Mouse (Mus musculus): ENCODE measurements at regions not wholly inside any gene's neighbourhood (a gene's known extent, or its start where the extent isn't known, plus 50 kb on each side); places are given as distances from the start of the nearest gene placed in this dataset.

DNA sequence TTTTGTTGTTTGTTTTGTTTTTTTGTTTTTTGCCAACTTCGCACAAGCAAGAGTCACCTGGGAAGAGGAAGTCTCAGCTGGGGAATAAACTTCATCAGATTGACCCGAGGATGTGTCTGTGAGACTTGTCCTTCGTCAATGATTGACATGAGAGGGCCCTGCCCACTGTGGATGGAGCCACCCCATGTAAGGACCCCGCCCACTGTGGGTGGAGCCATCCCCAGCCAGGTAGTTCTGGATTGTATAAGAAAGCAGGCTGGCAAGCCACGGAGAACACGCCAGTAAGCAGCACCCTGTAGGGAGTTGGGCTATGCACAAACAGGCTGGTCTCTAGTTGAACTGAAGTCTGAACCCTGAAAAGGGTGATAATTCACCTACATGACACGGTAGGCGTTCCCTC, 294.1 kb upstream of the Sdk2 start:
- no peak overlapping the region for H3K9ac ChIP-seq
- no peaks in the 10 kb centered on the region for H3K9me3 ChIP-seq
- no peaks in the 10 kb centered on the region for H3K4me1 ChIP-seq
- no peak overlapping the region for H3K4me3 ChIP-seq
- H3K27me3 ChIP-seq, result no peaks in the 10 kb centered on the region
- WGBS, result 80% methylated on average over 8 of the region's 8 CpGs
- no peaks in the 10 kb centered on the region for H3K36me3 ChIP-seq
- no peak overlapping the region for H3K4me2 ChIP-seq (replicated peaks)
- no peak overlapping the region for H3K27ac ChIP-seq
- no peak for ATAC-seq (ENCODE audit: insufficient number of reproducible peaks, insufficient read depth, low FRiP score, low TSS enrichment)

DNA sequence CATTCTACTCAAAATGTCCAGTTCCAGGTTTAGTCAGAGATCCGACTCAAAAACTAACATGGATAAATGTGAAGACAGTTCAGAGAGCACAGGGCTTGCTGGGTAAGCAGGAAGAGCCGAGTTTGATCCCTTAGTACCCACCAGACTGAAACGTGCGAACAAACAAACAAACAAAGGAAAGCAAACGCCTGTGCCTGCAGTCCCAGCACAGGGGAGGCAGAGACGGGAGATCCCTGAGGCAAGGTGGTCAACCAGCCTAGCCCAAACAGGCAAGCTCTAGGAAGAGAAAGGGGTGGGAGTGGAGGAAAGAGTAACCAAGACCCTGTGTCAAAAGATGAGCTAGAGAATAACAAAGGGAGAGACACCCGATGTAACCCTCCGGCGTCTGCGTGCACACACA, 293.5 kb upstream of the Sdk2 start:
- H3K9ac ChIP-seq, result no peak overlapping the region
- H3K27me3 ChIP-seq, result no peaks in the 10 kb centered on the region
- no peaks in the 10 kb centered on the region for H3K36me3 ChIP-seq
- no peak overlapping the region for H3K27ac ChIP-seq
- no peaks in the 10 kb centered on the region for H3K4me1 ChIP-seq
- 84% methylated on average over 10 of the region's 10 CpGs for WGBS
- no peak overlapping the region for H3K4me3 ChIP-seq
- H3K4me2 ChIP-seq (replicated peaks), result no peak overlapping the region
- H3K9me3 ChIP-seq, result no peaks in the 10 kb centered on the region
- ATAC-seq (ENCODE audit: insufficient number of reproducible peaks, insufficient read depth, low FRiP score, low TSS enrichment), result no peak

DNA sequence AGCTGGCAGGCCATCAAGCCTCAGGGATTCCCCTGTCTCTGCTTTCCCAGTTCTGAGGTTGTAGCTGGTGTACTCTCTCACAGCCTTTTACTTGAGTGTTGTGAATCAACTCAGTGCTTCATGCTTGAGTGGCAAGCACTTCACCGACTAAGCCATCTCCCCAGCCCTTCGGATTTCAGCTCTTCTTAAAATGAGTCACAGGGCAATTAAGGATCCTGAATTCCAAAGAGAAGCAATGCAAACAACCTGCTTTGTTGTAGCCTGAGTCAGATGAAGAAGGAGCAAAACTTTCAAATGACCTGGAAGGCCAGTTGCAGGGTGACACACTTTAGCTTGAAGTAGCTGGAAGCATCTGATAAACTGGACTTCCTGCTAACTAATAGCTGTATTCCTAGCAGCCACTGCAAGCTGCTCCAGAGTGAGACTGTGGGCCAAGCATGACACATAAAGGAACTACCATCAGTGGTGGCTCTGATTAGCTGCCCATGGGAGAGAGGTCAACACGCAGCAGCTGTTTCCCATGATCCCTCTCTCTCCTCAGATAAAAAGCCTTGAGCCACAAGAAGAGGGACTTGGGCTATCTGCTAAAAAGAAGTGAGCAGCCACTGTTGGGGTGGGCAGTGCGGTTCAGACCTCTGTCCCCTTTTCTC, 285.4 kb upstream of the Sdk2 start:
- H3K4me2 ChIP-seq (replicated peaks), result no peak overlapping the region
- no peak for ATAC-seq (ENCODE audit: insufficient number of reproducible peaks, insufficient read depth, low FRiP score, low TSS enrichment)
- no peaks in the 10 kb centered on the region for H3K27me3 ChIP-seq
- no peaks in the 10 kb centered on the region for H3K4me1 ChIP-seq
- no peaks in the 10 kb centered on the region for H3K36me3 ChIP-seq
- H3K9me3 ChIP-seq, result no peaks in the 10 kb centered on the region
- H3K4me3 ChIP-seq, result no peak overlapping the region
- 62% methylated on average over 4 of the region's 4 CpGs for WGBS
- H3K27ac ChIP-seq, result no peak overlapping the region
- H3K9ac ChIP-seq, result no peak overlapping the region

- Histone ChIP-seq H3K4me1 (0 out of 2 replicates have a peak, but pooled peaks cover 2% of the 10 kb centered on the region), H3K4me3 (no peak overlapping the region), H3K9me3 (no peaks in the 10 kb centered on the region), H3K4me2 (replicated peaks) (no peak overlapping the region), H3K27me3 (no peaks in the 10 kb centered on the region), H3K9ac (no peak overlapping the region), H3K36me3 (no peaks in the 10 kb centered on the region), H3K27ac (no peak overlapping the region)
- no peak for ATAC-seq (ENCODE audit: insufficient number of reproducible peaks, insufficient read depth, low FRiP score, low TSS enrichment)
- WGBS, result 68% methylated on average over 12 of the region's 12 CpGs
Measured at GRCm38 (mm10) chr11:114336839-114337484, 270.1 kb upstream of the Sdk2 start.

DNA sequence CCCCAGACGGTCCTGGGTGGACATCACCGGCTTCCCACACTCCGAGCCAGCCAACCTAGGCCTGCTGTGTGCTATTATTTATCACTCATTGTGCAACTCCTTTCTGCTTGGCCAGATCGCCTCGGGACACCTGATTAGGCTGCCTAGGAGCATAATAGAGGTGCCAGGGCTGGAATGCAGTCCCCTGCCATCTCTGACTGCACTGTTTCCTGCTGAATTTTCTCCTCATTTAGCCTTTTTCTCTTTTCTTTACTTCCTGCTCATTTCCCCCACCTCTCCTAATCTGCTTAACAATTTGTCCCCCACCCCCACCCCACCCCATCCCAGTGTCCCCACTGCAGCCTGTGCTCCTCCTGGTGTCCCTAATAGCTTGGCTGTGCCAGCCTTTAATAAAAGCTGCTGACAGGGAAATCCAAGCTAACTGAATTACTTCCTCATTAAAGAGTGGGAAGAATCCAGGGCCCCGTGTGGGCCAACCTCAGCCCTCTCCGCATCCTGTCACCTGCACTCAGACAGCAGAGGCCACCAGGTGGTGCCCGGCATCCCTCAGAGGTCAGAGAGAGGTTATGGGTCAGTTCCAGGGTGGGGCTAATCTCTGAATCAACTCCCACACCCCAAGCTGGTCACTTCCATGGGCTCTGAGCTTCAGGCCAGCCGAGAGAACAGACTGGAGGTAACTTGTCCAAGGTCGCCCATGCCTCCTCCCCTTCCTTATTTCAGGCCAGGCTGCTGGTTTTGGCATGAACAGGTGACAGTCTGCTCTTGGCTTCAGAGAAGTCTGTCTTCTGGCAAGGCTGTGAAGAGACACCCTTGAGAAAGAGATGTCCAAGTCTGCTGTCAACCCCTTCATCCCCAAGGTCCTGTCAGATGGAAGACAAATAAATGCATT, 269.3 kb upstream of the Sdk2 start:
- Histone ChIP-seq H3K36me3 (no peaks in the 10 kb centered on the region), H3K9ac (no peak overlapping the region), H3K9me3 (no peaks in the 10 kb centered on the region), H3K4me2 (replicated peaks) (no peak overlapping the region), H3K27ac (no peak overlapping the region), H3K4me3 (no peak overlapping the region), H3K27me3 (no peaks in the 10 kb centered on the region), H3K4me1 (0 out of 2 replicates have a peak, but pooled peaks cover 2% of the 10 kb centered on the region)
- no peak for ATAC-seq (ENCODE audit: insufficient number of reproducible peaks, insufficient read depth, low FRiP score, low TSS enrichment)
- 32% methylated on average over 10 of the region's 10 CpGs for WGBS

GRCm38 (mm10) chr11:114331579-114332150, 264.8 kb upstream of the Sdk2 start:
- H3K9me3 ChIP-seq, result no peaks in the 10 kb centered on the region
- no peak for ATAC-seq (ENCODE audit: insufficient number of reproducible peaks, insufficient read depth, low FRiP score, low TSS enrichment)
- no peaks in the 10 kb centered on the region for H3K27me3 ChIP-seq
- no peak overlapping the region for H3K27ac ChIP-seq
- WGBS, result 59% methylated on average over 5 of the region's 5 CpGs
- no peak overlapping the region for H3K4me2 ChIP-seq (replicated peaks)
- H3K4me3 ChIP-seq, result no peak overlapping the region
- H3K9ac ChIP-seq, result no peak overlapping the region
- H3K36me3 ChIP-seq, result no peaks in the 10 kb centered on the region
- H3K4me1 ChIP-seq, result 0 out of 2 replicates have a peak, but pooled peaks cover 2% of the 10 kb centered on the region

GRCm38 (mm10) chr11:114330316-114330715, 263.5 kb upstream of the Sdk2 start:
- H3K4me2 ChIP-seq (replicated peaks), result no peak overlapping the region
- no peak overlapping the region for H3K27ac ChIP-seq
- WGBS, result 89% methylated on average over 5 of the region's 5 CpGs
- no peak for ATAC-seq (ENCODE audit: insufficient number of reproducible peaks, insufficient read depth, low FRiP score, low TSS enrichment)
- no peaks in the 10 kb centered on the region for H3K4me1 ChIP-seq
- no peak overlapping the region for H3K9ac ChIP-seq
- H3K27me3 ChIP-seq, result no peaks in the 10 kb centered on the region
- no peak overlapping the region for H3K4me3 ChIP-seq
- H3K9me3 ChIP-seq, result no peaks in the 10 kb centered on the region
- H3K36me3 ChIP-seq, result no peaks in the 10 kb centered on the region

GRCm38 (mm10) chr11:114322627-114323026, 255.8 kb upstream of the Sdk2 start:
- no peak overlapping the region for H3K4me3 ChIP-seq
- no peaks in the 10 kb centered on the region for H3K9me3 ChIP-seq
- H3K36me3 ChIP-seq, result no peaks in the 10 kb centered on the region
- no peaks in the 10 kb centered on the region for H3K27me3 ChIP-seq
- no peak overlapping the region for H3K4me2 ChIP-seq (replicated peaks)
- 0 out of 2 replicates have a peak, but pooled peaks cover 4% of the 10 kb centered on the region for H3K4me1 ChIP-seq
- H3K9ac ChIP-seq, result no peak overlapping the region
- no peak overlapping the region for H3K27ac ChIP-seq
- no peak for ATAC-seq (ENCODE audit: insufficient number of reproducible peaks, insufficient read depth, low FRiP score, low TSS enrichment)
- 88% methylated on average over 4 of the region's 4 CpGs for WGBS

- no peaks in the 10 kb centered on the region for H3K9me3 ChIP-seq
- H3K4me1 ChIP-seq, result 0 out of 2 replicates have a peak, but pooled peaks cover 6% of the 10 kb centered on the region
- 58% methylated on average over 12 of the region's 12 CpGs for WGBS
- H3K27ac ChIP-seq, result no peak overlapping the region
- H3K27me3 ChIP-seq, result no peaks in the 10 kb centered on the region
- no peak overlapping the region for H3K9ac ChIP-seq
- no peak for ATAC-seq (ENCODE audit: insufficient number of reproducible peaks, insufficient read depth, low FRiP score, low TSS enrichment)
- H3K4me2 ChIP-seq (replicated peaks), result no peak overlapping the region
- H3K4me3 ChIP-seq, result no peak overlapping the region
- H3K36me3 ChIP-seq, result no peaks in the 10 kb centered on the region
Measured at GRCm38 (mm10) chr11:114321974-114322373, 255.1 kb upstream of the Sdk2 start.

GRCm38 (mm10) chr11:114321527-114321926, 254.7 kb upstream of the Sdk2 start:
- no peak overlapping the region for H3K27ac ChIP-seq

GRCm38 (mm10) chr11:114315274-114315673, 248.4 kb upstream of the Sdk2 start:
- WGBS, result 78% methylated on average over 8 of the region's 8 CpGs
- Histone ChIP-seq H3K4me1 (peaks cover 8% of the 10 kb centered on the region; the same call in 1 of the 2 replicates), H3K27me3 (no peaks in the 10 kb centered on the region)

More at GRCm38 (mm10) chr11:114321527-114321926, 254.7 kb upstream of the Sdk2 start:
- H3K9me3 ChIP-seq, result no peaks in the 10 kb centered on the region
- H3K4me1 ChIP-seq, result 0 out of 2 replicates have a peak, but pooled peaks cover 6% of the 10 kb centered on the region
- no peak for ATAC-seq (ENCODE audit: insufficient number of reproducible peaks, insufficient read depth, low FRiP score, low TSS enrichment)
- no peaks in the 10 kb centered on the region for H3K36me3 ChIP-seq
- no peak overlapping the region for H3K4me2 ChIP-seq (replicated peaks)
- H3K27me3 ChIP-seq, result no peaks in the 10 kb centered on the region
- WGBS, result 84% methylated on average over 8 of the region's 8 CpGs
- no peak overlapping the region for H3K4me3 ChIP-seq
- H3K9ac ChIP-seq, result no peak overlapping the region

More at GRCm38 (mm10) chr11:114315274-114315673, 248.4 kb upstream of the Sdk2 start:
- Histone ChIP-seq H3K4me3 (no peak overlapping the region), H3K27ac (no peak overlapping the region), H3K9ac (no peak overlapping the region), H3K4me2 (replicated peaks) (no peak overlapping the region), H3K9me3 (no peaks in the 10 kb centered on the region), H3K36me3 (no peaks in the 10 kb centered on the region)
- no peak for ATAC-seq (ENCODE audit: insufficient number of reproducible peaks, insufficient read depth, low FRiP score, low TSS enrichment)

All from embryonic facial prominence, embryonic 12.5 days (tissue).